Mouse (Mus musculus): Measurements from ENCODE around the gene Atg3.

GRCm38 (mm10) chr16:45120844-45121425 lies 37.6 kb upstream of the Atg3 start:
- TF ChIP-seq CTCF (conservative IDR thresholded peaks at IDR 0.05; ENCODE audit: low read length) (no peak), POU5F1 (IDR thresholded peaks at IDR 0.05; ENCODE audit: borderline replicate concordance, low read length) (no peak), NANOG (IDR thresholded peaks at IDR 0.05; ENCODE audit: borderline replicate concordance, low read length) (no peak)
